Mouse (Mus musculus) lung, adult 2 months (tissue): ENCODE data around the gene Utrn.

Experiments used
- CTCF ChIP-seq: fragments of 200-500 bp; IDR thresholded peaks from 2 replicates; pipeline ENCODE4 v1.5.1; 2011; ENCODE audit warnings: mild to moderate bottlenecking, low read length, control low read depth; ENCODE audit not compliant: insufficient read depth
- POLR2A ChIP-seq: fragments of 200-500 bp; IDR thresholded peaks from 2 replicates; pipeline ENCODE4 v1.6.1; 2011; ENCODE audit warnings: low read depth, mild to moderate bottlenecking, control low read depth, low read length, borderline replicate concordance; ENCODE audit errors: extremely low read depth

DNA sequence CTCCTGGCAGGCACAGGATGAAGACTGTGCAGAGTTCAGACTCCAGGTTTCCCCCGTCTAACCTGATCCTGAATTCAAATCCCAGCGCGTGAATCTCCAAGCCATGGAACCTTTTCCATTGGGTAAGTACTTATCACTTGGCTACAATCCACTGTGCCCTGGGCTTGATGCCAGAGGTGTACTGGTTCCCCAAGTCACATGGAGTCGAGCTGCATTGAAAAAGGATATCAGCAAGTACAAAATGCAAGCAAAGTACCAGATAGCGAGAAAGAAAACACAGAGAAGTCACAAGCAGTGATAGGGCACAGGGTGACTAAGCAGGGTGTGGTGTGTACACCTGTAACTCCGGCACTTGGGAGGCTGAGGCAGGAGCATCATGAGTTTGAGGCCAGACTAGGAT is 14.9 kb downstream of the Utrn start:
- TF ChIP-seq POLR2A (no peak), CTCF (no peak)
